ENCODE assay signal across 9 mouse cellular contexts in genomic region chr8:46488085-46488561, GRCm38 (mm10). TPM values are rescaled to one million over a fixed set of nuclear protein-coding genes. Genes with fewer than 3 reads are reported as not detected.
DNase-seq lines count a peak whose midpoint lies in the region; ATAC-seq lines count a peak whose summit lies in the region.
"Had no signal": no experiment of that assay in that cellular context is flagged by ENCODE, and none has a peak within 500 bp of the region (broad histone marks: within the 10 kb centered on the region; RNA-seq: fewer than 3 reads in every experiment).

No protein-coding gene starts in this region.

- H3K27me3 ChIP-seq in hindbrain, embryonic 13.5 days, result peaks cover 10% of the 10 kb centered on the region; the same call in 1 of the 2 replicates

- H3K9me3 ChIP-seq in hindbrain, embryonic 13.5 days, result no peaks in the 10 kb centered on the region

- peak; percentile 71 for ATAC-seq in hindbrain, embryonic 13.5 days (ENCODE audit: low FRiP score)

- DNase-seq in adrenal gland, postnatal 14 days, result peak; percentile 37
- DNase-seq in adrenal gland, postnatal 36 days, result no peak
- DNase-seq in kidney, postnatal 14 days, result peak; percentile 56
- no peak for DNase-seq in kidney, adult 9 months
- peak; percentile 77 for DNase-seq in NIH3T3 (ENCODE audit: low read depth)
- DNase-seq in c-Kit-positive CD71-positive TER-119-positive erythroid progenitor cells, embryonic 14.5 days (ENCODE audit: low spot score), result no peak
- no peak for DNase-seq in cerebellum, adult 11-12 months
- DNase-seq: B cell, adult 2 months had no signal

- no peak overlapping the region for H3K4me2 ChIP-seq in hindbrain, embryonic 13.5 days

- H3K36me3 ChIP-seq in hindbrain, embryonic 13.5 days, result no peaks in the 10 kb centered on the region

- H3K4me1 ChIP-seq in hindbrain, embryonic 13.5 days (replicated peaks), result peaks cover 11% of the 10 kb centered on the region

- no peak overlapping the region for H3K4me3 ChIP-seq in hindbrain, embryonic 13.5 days

- WGBS in hindbrain, embryonic 13.5 days, result 26% methylated on average over 7 of the region's 7 CpGs

- no peak overlapping the region for H3K9ac ChIP-seq in hindbrain, embryonic 13.5 days

- no peak overlapping the region for H3K27ac ChIP-seq in hindbrain, embryonic 13.5 days

RNA-seq across cellular contexts. Expression of gene Acsl1, which starts 17.3 kb away (rescaled TPM):
- total RNA-seq in adrenal gland, postnatal 14 days (2021), result 631 and 851 TPM in 2 replicates
- total RNA-seq in adrenal gland, postnatal 36 days (2021), result 100 to 1,000 TPM; 398 to 483 TPM
- 15.2 and 16.3 TPM in 2 replicates for polyA plus RNA-seq in hindbrain, embryonic 13.5 days (2015; fragmentation: Nextera tagmentation; extraction: Ambion mirVana)

Comparison
In these comparisons a context has a peak if more than half of its experiments do, and no peak if none do; other contexts are left out.
1. DNase-seq: peak in adrenal gland, postnatal 14 days (single experiment), kidney, postnatal 14 days (single experiment) and NIH3T3 (single experiment); none in adrenal gland, postnatal 36 days (0 of 2), kidney, adult 9 months (single experiment), c-Kit-positive CD71-positive TER-119-positive erythroid progenitor cells, embryonic 14.5 days (single experiment) and cerebellum, adult 11-12 months (single experiment).